Mouse (Mus musculus): ENCODE results near the gene Arhgef15. TPM values are rescaled to one million over a fixed set of nuclear protein-coding genes. Genes with fewer than 3 reads are reported as not detected.
"Not testable (repeated sequence)": the region's sequence is repeated elsewhere in the genome, so short reads cannot be mapped to it uniquely, and the experiment has no call there.

Arhgef15 gene
- total and polyA plus RNA-seq, 3 experiments: 0.04 TPM; not detected in 2

GRCm38 (mm10) chr11:68965050-68965449 lies 7.8 kb upstream of the Arhgef15 start:
- in situ Hi-C loops (cut with MboI; ENCODE audit: low pct_ligation_motif_present, low pct_unique_long_range_greater_than_20kb, low sequenced_read_pairs) (no loop called here), dilution Hi-C loops (cut with MboI; ENCODE audit: extremely low pct_ligation_motif_present, extremely low pct_unique_long_range_greater_than_20kb, low sequenced_read_pairs) (no loop called here)
- DNase-seq (ENCODE audit: extremely low read depth): no peak
- no peaks in the 10 kb centered on the region for H3K9me3 ChIP-seq (replicated peaks; ENCODE audit: low read length)
- TF ChIP-seq NELFE (IDR thresholded peaks at IDR 0.05; ENCODE audit: low read depth, low read length) (no peak), JUN (IDR thresholded peaks at IDR 0.05; ENCODE audit: insufficient read depth, low read depth, low read length) (no peak)
- H3K79me2 ChIP-seq (replicated peaks; ENCODE audit: control insufficient read depth, extremely low read depth, insufficient read depth, poor library complexity, severe bottlenecking): no peaks in the 10 kb centered on the region
- no peak overlapping the region for H3K27ac ChIP-seq (ENCODE audit: insufficient read depth, low read depth)
- no peak overlapping the region for H3K4me2 ChIP-seq (ENCODE audit: insufficient read depth, low read depth, poor library complexity, severe bottlenecking)
- peaks cover 6 to 21% of the 10 kb centered on the region in 2 experiments; a peak in 3 of 4 replicates for H3K4me1 ChIP-seq (ENCODE audit: control insufficient read depth in 1 of 2, insufficient read depth in 2 of 2)
- H3K9ac ChIP-seq (ENCODE audit: insufficient read depth, low read depth): no peak overlapping the region
- no peak overlapping the region for H3K4me3 ChIP-seq (replicated peaks in 1 of 3; ENCODE audit: low read depth in 2 of 3, low read length in 2 of 3, poor library complexity in 1 of 3)
- H3K27me3 ChIP-seq (replicated peaks): peaks cover 21% of the 10 kb centered on the region
- H3K36me3 ChIP-seq (replicated peaks in 1 of 2; ENCODE audit: control insufficient read depth in 1 of 2, insufficient read depth in 1 of 2, low read length in 1 of 2): peaks cover 0 to 4% of the 10 kb centered on the region in 2 experiments

DNA sequence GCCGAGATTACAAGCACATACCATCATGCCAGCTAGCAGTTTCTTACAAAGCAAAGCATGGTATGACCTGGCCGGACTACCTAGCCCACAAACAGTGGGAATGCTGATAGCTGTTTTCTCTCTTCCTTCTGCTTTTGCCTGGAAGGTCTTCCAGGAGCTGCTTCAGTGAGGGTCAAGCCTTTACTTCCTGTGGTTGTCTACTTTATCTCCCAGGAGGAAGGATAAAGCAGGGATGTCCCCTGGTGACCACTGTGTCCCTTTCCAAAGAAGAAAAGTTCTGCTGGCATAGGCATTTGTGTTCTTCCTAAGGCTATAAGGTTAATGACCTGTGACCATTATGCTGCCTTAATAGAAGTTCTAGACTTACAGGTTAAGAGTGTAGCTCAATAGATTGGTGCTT lies 6.1 kb upstream of the Arhgef15 start:
- no peaks in the 10 kb centered on the region for H3K9me3 ChIP-seq (replicated peaks; ENCODE audit: low read length)
- no peaks in the 10 kb centered on the region for H3K36me3 ChIP-seq (replicated peaks in 1 of 2; ENCODE audit: control insufficient read depth in 1 of 2, insufficient read depth in 1 of 2, low read length in 1 of 2)
- no peak overlapping the region for H3K4me3 ChIP-seq (replicated peaks in 1 of 3; ENCODE audit: low read depth in 2 of 3, low read length in 2 of 3, poor library complexity in 1 of 3)
- H3K4me1 ChIP-seq (ENCODE audit: control insufficient read depth in 1 of 2, insufficient read depth in 2 of 2): peaks cover 3 to 17% of the 10 kb centered on the region in 2 experiments; a peak in 3 of 4 replicates
- H3K79me2 ChIP-seq (replicated peaks; ENCODE audit: control insufficient read depth, extremely low read depth, insufficient read depth, poor library complexity, severe bottlenecking): no peaks in the 10 kb centered on the region
- H3K27ac ChIP-seq (ENCODE audit: insufficient read depth, low read depth): no peak overlapping the region
- dilution Hi-C loops (cut with MboI; ENCODE audit: extremely low pct_ligation_motif_present, extremely low pct_unique_long_range_greater_than_20kb, low sequenced_read_pairs): no loop called here
- no peak overlapping the region for H3K9ac ChIP-seq (ENCODE audit: insufficient read depth, low read depth)
- in situ Hi-C loops (cut with MboI; ENCODE audit: low pct_ligation_motif_present, low pct_unique_long_range_greater_than_20kb, low sequenced_read_pairs): no loop called here
- no peak overlapping the region for H3K4me2 ChIP-seq (ENCODE audit: insufficient read depth, low read depth, poor library complexity, severe bottlenecking)
- no peak for DNase-seq (ENCODE audit: extremely low read depth)
- TF ChIP-seq ZNF384 (IDR thresholded peaks at IDR 0.05; ENCODE audit: low read depth, low read length) (no peak), MAFK (IDR thresholded peaks at IDR 0.05; ENCODE audit: insufficient replicate concordance, low read length) (no peak), JUN (IDR thresholded peaks at IDR 0.05; ENCODE audit: insufficient read depth, low read depth, low read length) (no peak), ELF1 (IDR thresholded peaks at IDR 0.05; ENCODE audit: low read depth, low read length) (no peak), ZMIZ1 (IDR thresholded peaks at IDR 0.05; ENCODE audit: low read depth, low read length) (no peak), RAD21 (IDR thresholded peaks at IDR 0.05; ENCODE audit: low read depth, low read length) (no peak), HCFC1 (IDR thresholded peaks at IDR 0.05; ENCODE audit: low read depth, low read length) (no peak), TCF12 (IDR thresholded peaks at IDR 0.05; ENCODE audit: low read depth, low read length) (no peak), JUND (conservative IDR thresholded peaks at IDR 0.05; ENCODE audit: low read depth, low read length) (no peak), ETS1 (conservative IDR thresholded peaks at IDR 0.05; ENCODE audit: low read depth, low read length) (no peak)
- H3K27me3 ChIP-seq (replicated peaks): peaks cover 28% of the 10 kb centered on the region

GRCm38 (mm10) chr11:68962159-68962558 lies 4.9 kb upstream of the Arhgef15 start:
- H3K36me3 ChIP-seq (replicated peaks in 1 of 2; ENCODE audit: control insufficient read depth in 1 of 2, insufficient read depth in 1 of 2, low read length in 1 of 2); H3K27ac ChIP-seq (ENCODE audit: insufficient read depth, low read depth); DNase-seq (ENCODE audit: extremely low read depth); in situ Hi-C loops (cut with MboI; ENCODE audit: low pct_ligation_motif_present, low pct_unique_long_range_greater_than_20kb, low sequenced_read_pairs); dilution Hi-C loops (cut with MboI; ENCODE audit: extremely low pct_ligation_motif_present, extremely low pct_unique_long_range_greater_than_20kb, low sequenced_read_pairs); H3K4me2 ChIP-seq (ENCODE audit: insufficient read depth, low read depth, poor library complexity, severe bottlenecking); H3K9me3 ChIP-seq (replicated peaks; ENCODE audit: low read length); H3K4me3 ChIP-seq (replicated peaks in 1 of 3; ENCODE audit: low read depth in 2 of 3, low read length in 2 of 3, poor library complexity in 1 of 3); H3K9ac ChIP-seq (ENCODE audit: insufficient read depth, low read depth); H3K79me2 ChIP-seq (replicated peaks; ENCODE audit: control insufficient read depth, extremely low read depth, insufficient read depth, poor library complexity, severe bottlenecking): not testable (repeated sequence)
- H3K27me3 ChIP-seq (replicated peaks): peaks cover 36% of the 10 kb centered on the region
- H3K4me1 ChIP-seq (ENCODE audit: control insufficient read depth in 1 of 2, insufficient read depth in 2 of 2): peaks cover 3 to 12% of the 10 kb centered on the region in 2 experiments; a peak in 3 of 4 replicates

All from CH12.LX (cell line).